Mouse (Mus musculus) heart, adult 2 months (tissue): ENCODE data around the gene Pid1. TPM values are rescaled to one million over a fixed set of nuclear protein-coding genes. Genes with fewer than 3 reads are reported as not detected.

ENCODE experiments used
- DNase-seq, 2 experiments: peaks; one replicate each; pipeline ENCODE4 v3.0.0; 2021
- H3K27ac ChIP-seq: fragments of 200-600 bp; 2 replicates; pipeline ENCODE4 v1.8.1; 2022
- H3K27me3 ChIP-seq: fragments of 200-500 bp; 2 replicates; pipeline ENCODE4 v1.6.1; 2012; ENCODE audit warnings: mild to moderate bottlenecking, low read length, inconsistent platforms, mixed read lengths; ENCODE audit not compliant: control insufficient read depth, insufficient read depth
- H3K36me3 ChIP-seq: fragments of 200-500 bp; 2 replicates; pipeline ENCODE4 v1.6.1; 2012; ENCODE audit warnings: low read length, inconsistent platforms; ENCODE audit not compliant: control insufficient read depth, insufficient read depth
- H3K4me1 ChIP-seq: fragments of 200-500 bp; 2 replicates; pipeline ENCODE4 v1.6.1; 2011; ENCODE audit warnings: low read length; ENCODE audit not compliant: control insufficient read depth, insufficient read depth
- H3K4me3 ChIP-seq: fragments of 200-600 bp; 2 replicates; pipeline ENCODE4 v1.8.1; 2022
- H3K79me2 ChIP-seq: fragments of 200-500 bp; replicated peaks from 2 replicates; pipeline ENCODE4 v1.6.1; 2012; ENCODE audit warnings: mild to moderate bottlenecking, inconsistent platforms, low read length, moderate library complexity, mixed read lengths; ENCODE audit not compliant: control insufficient read depth, insufficient read depth
- H3K9ac ChIP-seq: fragments of 200-500 bp; 2 replicates; pipeline ENCODE4 v1.6.1; 2012; ENCODE audit warnings: low read depth, mild to moderate bottlenecking, control low read depth, inconsistent platforms, low read length, mixed read lengths
- CTCF ChIP-seq: fragments of 200-600 bp; IDR thresholded peaks from 2 replicates; pipeline ENCODE4 v1.8.1; 2022; ENCODE audit warnings: antibody characterized with exemption, mild to moderate bottlenecking, moderate library complexity
- EP300 ChIP-seq: fragments of 200-500 bp; IDR thresholded peaks from 2 replicates; pipeline ENCODE4 v1.6.1; 2011; ENCODE audit warnings: low read depth, low read length, control low read depth; ENCODE audit not compliant: insufficient read depth
- POLR2A ChIP-seq: fragments of 200-500 bp; IDR thresholded peaks from 2 replicates; pipeline ENCODE4 v1.6.1; 2011; ENCODE audit warnings: mild to moderate bottlenecking, low read depth, low read length, control low read depth; ENCODE audit not compliant: insufficient read depth
- WGBS: fragments of 180-500 bp; shearing (Covaris S2); methylation state at CpG from one replicate; pipeline ENCODE4 v1.1.7; 2018; 5-methylcytosine and 5-hydroxymethylcytosine counted together
- intact Hi-C: fragments of 180-260 bp; cut with DNase I; formaldehyde crosslinking; loops from one replicate; pipeline ENCODE4 v1.15.1; 2025
- polyA plus RNA-seq: library from polyadenylated mRNA; depleted of rRNA; stranded (reverse); fragments of >200 nt; gene quantifications from 2 replicates; pipeline ENCODE4 v1.2.3, GENCODE M21; 2012
- total RNA-seq, 2 experiments: library from RNA; stranded (reverse); gene quantifications; 2 replicates each; pipeline ENCODE4 v1.2.3; 2021

Pid1 gene
- total and polyA plus RNA-seq, 3 experiments = 8.9 to 9.4 (median 9.1) TPM

- WGBS = 63% methylated on average over 1 of the region's 1 CpGs
- H3K9ac ChIP-seq = no peak overlapping the region
- TF ChIP-seq EP300 (no peak), CTCF (no peak), POLR2A (no peak)
Observed at GRCm38 (mm10) chr1:84251205-84251604, 112.8 kb downstream of the Pid1 start.

GRCm38 (mm10) chr1:84250770-84251169 is 113.2 kb downstream of the Pid1 start:
- H3K79me2 ChIP-seq = no peaks in the 10 kb centered on the region
- no peak overlapping the region for H3K4me3 ChIP-seq
- intact Hi-C loops = no loop called here
- no peak overlapping the region for H3K27ac ChIP-seq
- no peak for DNase-seq
- TF ChIP-seq EP300 (no peak), POLR2A (no peak), CTCF (no peak)
- H3K9ac ChIP-seq = no peak overlapping the region
- 70% methylated on average over 1 of the region's 1 CpGs for WGBS
- no peaks in the 10 kb centered on the region for H3K27me3 ChIP-seq
- H3K36me3 ChIP-seq = no peaks in the 10 kb centered on the region
- H3K4me1 ChIP-seq = peaks cover 4% of the 10 kb centered on the region

More at GRCm38 (mm10) chr1:84251205-84251604, 112.8 kb downstream of the Pid1 start:
- H3K27me3 ChIP-seq = no peaks in the 10 kb centered on the region
- DNase-seq = no peak
- H3K4me1 ChIP-seq = peaks cover 4% of the 10 kb centered on the region
- H3K36me3 ChIP-seq = no peaks in the 10 kb centered on the region
- H3K27ac ChIP-seq = no peak overlapping the region
- intact Hi-C loops = no loop called here
- no peak overlapping the region for H3K4me3 ChIP-seq
- no peaks in the 10 kb centered on the region for H3K79me2 ChIP-seq

- Histone ChIP-seq H3K27me3 (no peaks in the 10 kb centered on the region), H3K9ac (no peak overlapping the region), H3K4me1 (peaks cover 3% of the 10 kb centered on the region), H3K4me3 (no peak overlapping the region), H3K79me2 (no peaks in the 10 kb centered on the region), H3K27ac (no peak overlapping the region), H3K36me3 (no peaks in the 10 kb centered on the region)
- intact Hi-C loops = no loop called here
- DNase-seq = no peak
- TF ChIP-seq CTCF = no peak
- TF ChIP-seq EP300 = no peak
- no peak for TF ChIP-seq POLR2A
- 76% methylated on average over 6 of the region's 6 CpGs for WGBS
Observed at GRCm38 (mm10) chr1:84249772-84250338, 114.1 kb downstream of the Pid1 start.

- Histone ChIP-seq H3K4me1 (peaks cover 1% of the 10 kb centered on the region), H3K27ac (no peak overlapping the region), H3K79me2 (no peaks in the 10 kb centered on the region), H3K9ac (no peak overlapping the region), H3K36me3 (no peaks in the 10 kb centered on the region), H3K4me3 (no peak overlapping the region), H3K27me3 (no peaks in the 10 kb centered on the region)
- TF ChIP-seq EP300 (no peak), POLR2A (no peak), CTCF (no peak)
- intact Hi-C loops = no loop called here
- WGBS = 74% methylated on average over 3 of the region's 3 CpGs
- DNase-seq = no peak
Observed at GRCm38 (mm10) chr1:84247111-84247510, 116.9 kb downstream of the Pid1 start.

- no peak for TF ChIP-seq EP300
- TF ChIP-seq POLR2A = no peak
- no peak for TF ChIP-seq CTCF
- intact Hi-C loops = no loop called here
- WGBS = 51% methylated on average over 4 of the region's 4 CpGs
- no peaks in the 10 kb centered on the region for H3K79me2 ChIP-seq
- no peaks in the 10 kb centered on the region; the same call in none of the 2 replicates for H3K4me1 ChIP-seq
- no peak overlapping the region for H3K9ac ChIP-seq
- no peak overlapping the region for H3K4me3 ChIP-seq
- H3K27ac ChIP-seq = no peak overlapping the region
- no peak for DNase-seq
- no peaks in the 10 kb centered on the region for H3K36me3 ChIP-seq
- H3K27me3 ChIP-seq = no peaks in the 10 kb centered on the region
Observed at GRCm38 (mm10) chr1:84241192-84241828, 122.7 kb downstream of the Pid1 start.

- intact Hi-C loops = no loop called here
- Histone ChIP-seq H3K4me3 (no peak overlapping the region), H3K4me1 (no peaks in the 10 kb centered on the region; the same call in none of the 2 replicates), H3K27me3 (no peaks in the 10 kb centered on the region), H3K9ac (no peak overlapping the region), H3K79me2 (no peaks in the 10 kb centered on the region), H3K27ac (no peak overlapping the region), H3K36me3 (no peaks in the 10 kb centered on the region)
- 92% methylated on average over 2 of the region's 2 CpGs for WGBS
- no peak for DNase-seq
- no peak for TF ChIP-seq CTCF
- TF ChIP-seq EP300 = no peak
- no peak for TF ChIP-seq POLR2A
Observed at GRCm38 (mm10) chr1:84240203-84240602, 123.8 kb downstream of the Pid1 start.
